Mouse (Mus musculus) heart, postnatal 25 days (tissue): Measurements from ENCODE around the gene Fignl2. TPM values are rescaled to one million over a fixed set of nuclear protein-coding genes. Genes with fewer than 3 reads are reported as not detected.

Experiments used
- DNase-seq: peaks from one replicate; pipeline ENCODE4 v3.0.0; 2022; ENCODE audit warnings: low spot score
- intact Hi-C: fragments of 180-260 bp; cut with DNase I; formaldehyde crosslinking; loops from one replicate; pipeline ENCODE4 v1.15.1; 2025
- total RNA-seq, 2 experiments: library from RNA; stranded (reverse); gene quantifications; 2 replicates each; pipeline ENCODE4 v1.2.3; 2021

The Fignl2 gene
- total RNA-seq, 2 experiments from 2014 or later = 1.3 to 1.4 TPM

DNA sequence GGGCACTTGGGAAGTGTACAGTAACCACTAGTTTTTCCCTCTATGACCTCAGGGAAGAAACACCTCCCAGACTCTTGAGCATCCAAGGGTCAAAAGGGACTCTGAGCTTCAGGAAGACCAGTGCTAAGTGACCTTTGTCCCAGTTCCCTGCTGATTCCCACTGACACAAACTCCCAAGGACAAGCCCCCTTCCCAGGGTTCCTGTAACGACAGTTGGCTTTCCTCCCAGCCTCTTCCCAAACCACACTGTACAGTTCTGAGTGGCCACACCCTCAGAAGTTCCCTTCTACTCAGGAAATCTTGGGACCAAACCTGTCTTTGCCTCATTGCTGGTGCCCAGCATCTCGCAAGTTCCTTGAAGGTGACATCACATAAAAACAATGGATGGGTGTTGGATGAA is 5.6 kb downstream of the Fignl2 start:
- DNase-seq = no peak
- intact Hi-C loops = loop anchor here (5.0 kb wide), 1 partner anchor 35 kb away; no protein-coding TSS in a partner anchor

DNA sequence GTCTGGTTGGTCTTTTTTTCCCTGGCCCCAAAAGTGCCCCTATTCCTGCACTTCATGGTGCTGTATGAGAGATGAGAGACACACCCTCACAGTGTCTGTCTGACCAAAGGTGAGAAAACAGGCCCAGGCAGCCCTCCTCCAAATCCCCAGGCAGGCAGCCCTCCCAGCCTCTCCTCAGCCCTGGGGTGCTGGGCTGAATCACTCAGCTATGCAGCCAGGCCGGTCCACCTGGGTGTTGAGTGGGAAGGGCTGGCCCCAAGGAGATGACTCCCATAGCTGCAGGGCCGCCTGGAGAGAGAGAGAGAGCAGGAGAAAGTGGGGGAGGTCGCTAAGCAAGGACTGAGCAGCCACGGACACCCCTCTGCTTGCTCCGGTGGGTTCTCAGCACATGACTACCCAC is 7.6 kb downstream of the Fignl2 start:
- DNase-seq = no peak
- intact Hi-C loops = loop anchor here (5.0 kb wide), 1 partner anchor 37 kb away; no protein-coding TSS in a partner anchor

DNA sequence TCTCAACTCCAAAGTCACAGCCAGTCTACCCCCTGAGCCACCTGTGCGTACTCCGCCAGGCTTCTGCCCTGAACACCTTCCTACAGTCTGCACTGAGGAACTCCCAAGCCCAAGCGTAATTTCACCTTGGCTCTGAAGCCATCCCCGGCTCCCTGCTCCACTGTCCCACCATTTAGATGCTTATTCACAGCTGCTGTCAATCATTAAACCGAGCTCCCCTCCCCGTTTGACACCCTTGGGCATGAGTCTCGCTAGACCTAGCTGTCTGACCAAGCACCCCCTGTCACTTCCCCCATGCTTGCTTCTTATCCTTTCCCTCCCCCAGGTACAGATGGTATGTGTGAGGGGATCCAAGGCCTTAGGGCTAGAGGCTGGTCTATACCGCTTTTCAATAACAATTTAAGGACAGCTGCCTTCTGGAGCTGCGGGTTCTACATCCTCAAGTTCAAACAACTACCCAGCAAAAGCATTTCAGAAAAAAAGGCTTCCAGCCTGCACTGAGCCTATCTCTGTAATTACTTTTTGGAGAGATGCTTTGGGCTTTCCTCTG is 8.7 kb downstream of the Fignl2 start:
- intact Hi-C loops = loop anchor here (5.0 kb wide), 1 partner anchor 38 kb away; no protein-coding TSS in a partner anchor
- DNase-seq = no peak

DNA sequence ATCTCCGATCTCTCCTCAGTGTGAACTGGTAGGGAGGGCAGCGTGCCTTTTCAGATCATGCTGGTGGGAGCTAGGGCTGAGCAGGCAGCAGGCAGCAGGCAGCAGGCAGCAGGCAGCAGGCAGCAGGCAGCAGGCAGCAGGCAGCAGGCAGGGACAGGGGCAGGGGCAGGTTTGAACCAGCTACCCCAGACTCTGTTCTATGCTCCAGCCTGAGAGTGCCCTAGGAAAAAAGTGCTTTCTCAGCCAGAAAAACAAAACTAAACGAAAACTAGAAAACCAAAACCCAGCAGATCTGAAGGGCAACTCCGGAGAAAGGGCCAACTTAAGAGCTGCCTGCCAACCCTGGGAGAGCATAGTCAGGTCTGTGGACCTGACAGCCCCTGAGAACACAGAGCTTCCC is 9.7 kb downstream of the Fignl2 start:
- DNase-seq = no peak
- intact Hi-C loops = no loop called here

DNA sequence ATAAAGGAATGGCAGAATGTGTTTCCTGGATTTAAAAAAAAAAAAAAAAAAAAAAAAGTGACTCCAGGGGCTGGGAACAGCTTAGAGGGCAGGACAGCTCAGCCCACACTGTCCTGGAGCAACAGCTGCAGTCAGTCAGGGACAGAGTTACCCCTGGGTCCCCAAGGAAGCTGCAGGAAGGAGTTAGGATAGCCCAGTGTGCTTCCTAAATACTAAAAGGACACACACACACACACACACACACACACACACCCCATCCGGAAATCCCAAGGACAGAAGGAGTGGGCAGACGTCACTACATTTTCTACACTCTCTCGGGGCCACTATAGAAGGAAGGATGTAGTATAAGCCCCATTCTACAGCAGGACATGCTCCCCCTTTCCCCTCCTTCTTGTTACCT is 10.3 kb downstream of the Fignl2 start:
- intact Hi-C loops = no loop called here
- DNase-seq = peak; percentile 42

DNA sequence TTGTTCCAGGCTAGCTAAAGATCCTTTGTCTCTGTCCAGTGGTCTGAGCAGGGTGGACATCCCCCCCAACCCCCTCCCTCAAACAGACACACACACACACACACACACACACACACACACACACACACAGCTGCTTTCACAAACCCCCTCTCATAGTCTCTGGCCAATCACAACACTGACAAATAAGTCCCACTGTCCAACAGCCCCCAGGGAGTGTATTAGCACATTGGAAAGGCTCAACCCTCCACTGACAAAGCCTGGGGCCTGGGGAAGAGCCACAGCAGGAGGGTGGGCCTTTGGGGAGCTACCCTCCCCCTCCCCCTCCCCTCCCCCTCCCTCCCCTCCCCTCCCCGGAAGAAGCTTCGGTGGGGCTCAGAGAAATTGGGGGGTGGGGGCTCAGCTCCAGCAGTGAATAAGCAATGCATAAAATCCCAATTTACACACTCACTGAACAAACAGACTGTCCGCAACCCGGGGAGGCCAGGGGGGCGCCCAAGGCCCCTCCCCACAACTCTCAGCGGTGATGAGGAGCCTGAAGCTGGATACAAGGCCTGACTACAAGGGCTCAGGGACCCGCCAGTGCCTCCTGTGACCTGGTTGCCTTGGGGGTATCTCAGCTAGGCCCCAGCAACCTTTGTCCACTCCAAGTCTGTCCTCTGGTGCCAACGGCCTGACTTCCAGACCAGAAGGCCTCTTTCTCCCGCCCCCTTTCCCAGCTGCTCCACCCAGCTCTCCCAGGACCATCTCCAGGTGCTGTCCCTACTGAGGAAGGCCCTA is 11.3 kb downstream of the Fignl2 start:
- DNase-seq = no peak
- intact Hi-C loops = no loop called here

DNA sequence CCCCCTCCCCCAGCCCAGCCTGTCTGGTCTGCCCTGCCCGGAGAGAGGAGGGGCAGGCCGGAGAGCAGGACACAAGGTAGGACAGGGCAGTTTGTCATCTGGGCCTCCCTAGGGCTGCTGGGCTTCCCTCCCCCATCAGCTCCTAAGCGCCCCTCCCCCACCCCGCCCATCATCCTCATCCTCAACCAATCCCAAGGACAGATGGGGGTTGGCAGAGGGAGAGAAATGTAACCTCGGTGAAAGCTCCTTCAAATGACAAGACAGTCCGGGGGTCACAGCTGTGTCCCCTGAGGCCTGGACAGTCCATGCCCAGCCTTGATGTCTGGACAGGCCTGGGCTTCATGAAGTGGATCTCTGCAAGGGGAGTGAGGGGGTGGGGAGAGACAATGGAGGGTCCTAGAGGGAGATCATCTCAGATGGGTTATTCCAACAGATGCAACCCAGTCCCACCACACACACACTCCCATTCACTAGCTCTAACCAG is 12.0 kb downstream of the Fignl2 start:
- DNase-seq = no peak
- intact Hi-C loops = no loop called here

DNA sequence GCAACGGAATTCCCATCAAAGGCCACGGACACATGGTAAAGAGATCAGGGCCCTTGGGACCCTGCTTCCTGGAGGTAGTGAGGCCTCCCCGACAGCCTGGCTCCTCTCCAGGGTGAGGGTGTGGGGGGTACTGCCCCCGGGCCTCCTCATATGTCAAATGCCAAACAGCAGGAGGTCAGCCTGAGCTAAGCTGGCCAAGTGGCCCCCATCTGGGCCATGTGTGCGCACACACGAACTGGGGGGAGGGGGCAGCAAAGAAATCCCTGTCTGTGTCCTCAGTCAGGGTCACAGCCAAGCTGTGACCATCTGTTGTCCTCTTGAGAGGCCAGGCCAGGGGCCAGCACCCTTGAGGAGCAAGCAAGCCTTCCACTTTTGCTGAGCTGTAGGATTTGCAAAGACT is 13.3 kb downstream of the Fignl2 start:
- intact Hi-C loops = no loop called here
- peak; percentile 55 for DNase-seq

DNA sequence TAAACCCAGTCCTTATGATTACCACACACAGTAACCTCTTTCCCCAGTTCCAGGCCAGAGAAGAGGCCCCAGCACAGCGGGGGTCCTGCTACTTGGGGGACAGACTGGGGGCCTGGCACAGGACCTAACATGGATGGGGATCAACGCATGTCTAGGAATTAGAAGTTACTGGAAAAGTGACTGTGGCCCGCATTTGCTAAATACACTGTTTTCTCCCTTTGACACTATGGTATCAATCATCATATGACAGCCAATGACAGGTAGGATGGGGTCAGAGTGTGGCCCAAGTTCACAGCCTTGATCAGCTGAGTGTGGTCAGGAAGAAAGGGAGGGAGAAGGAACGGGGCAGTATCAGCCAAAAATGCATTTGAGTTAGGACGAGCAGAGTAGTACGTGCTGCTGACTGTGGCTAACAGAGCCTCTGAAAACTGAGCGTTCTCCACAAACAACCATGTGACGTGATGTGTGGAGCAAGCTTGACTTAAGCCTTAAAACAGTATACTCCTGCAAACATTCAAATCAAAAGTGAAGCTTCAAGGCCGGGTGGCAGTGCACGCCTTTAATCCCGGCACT is 18.0 kb downstream of the Fignl2 start:
- intact Hi-C loops = no loop called here
- DNase-seq = no peak

DNA sequence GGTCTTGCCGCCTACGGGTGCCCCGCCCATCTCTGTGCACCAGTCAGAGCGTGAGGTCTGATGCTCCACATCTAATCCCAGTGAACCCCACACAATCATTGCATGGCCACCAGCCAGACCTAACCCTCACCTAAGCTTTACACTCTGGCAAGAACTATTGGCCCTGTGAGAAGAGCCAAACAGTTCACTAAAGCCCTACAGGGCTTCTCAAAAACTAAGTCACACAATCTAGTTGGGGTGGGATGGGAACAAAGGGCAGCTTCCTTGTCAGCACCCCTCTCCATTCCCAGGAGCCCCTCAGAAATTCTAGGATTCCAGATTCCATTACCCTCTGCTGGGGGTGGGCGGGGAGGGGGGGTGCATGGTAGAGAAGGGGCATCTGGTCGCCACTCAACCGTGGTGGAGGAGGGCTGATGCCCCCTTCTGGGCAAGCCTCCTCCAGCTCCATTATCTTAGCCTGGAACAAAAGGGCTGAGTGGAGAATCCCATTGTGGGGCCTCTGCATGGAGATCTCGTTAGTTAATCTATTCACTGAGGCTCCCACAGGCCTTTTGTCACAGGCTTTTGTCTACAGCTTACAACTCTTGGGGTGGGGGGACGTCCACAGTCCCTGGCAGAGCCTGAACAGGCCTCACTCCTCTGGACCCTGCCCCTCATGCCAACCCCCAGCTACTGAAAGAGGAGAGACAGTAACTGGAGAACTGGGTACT is 18.6 kb downstream of the Fignl2 start:
- intact Hi-C loops = no loop called here

DNA sequence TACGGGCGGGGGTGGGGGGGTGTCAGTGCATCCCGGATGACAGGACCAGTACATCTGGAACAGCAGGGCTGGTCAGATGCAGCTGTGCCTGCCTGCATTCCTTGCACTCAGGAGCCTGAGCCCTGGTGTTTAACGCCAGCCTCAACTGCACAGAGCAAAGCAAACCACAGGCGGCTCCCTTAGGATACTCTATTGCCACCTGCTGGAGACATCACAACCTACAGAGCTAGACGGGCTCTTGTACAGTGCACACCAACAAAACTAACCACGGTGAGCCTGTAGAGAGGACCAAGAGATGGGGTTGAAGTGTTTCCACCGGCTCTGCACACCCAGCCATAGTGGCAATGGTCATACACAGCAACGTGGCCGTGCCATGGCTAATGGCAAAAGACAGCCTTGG is 22.1 kb downstream of the Fignl2 start:
- no peak for DNase-seq
- intact Hi-C loops = loop anchor here (2.0 kb wide), 1 partner anchor 49 kb away; no protein-coding TSS in a partner anchor

More for the DNA sequence above, 18.6 kb downstream of the Fignl2 start:
- no peak for DNase-seq

DNA sequence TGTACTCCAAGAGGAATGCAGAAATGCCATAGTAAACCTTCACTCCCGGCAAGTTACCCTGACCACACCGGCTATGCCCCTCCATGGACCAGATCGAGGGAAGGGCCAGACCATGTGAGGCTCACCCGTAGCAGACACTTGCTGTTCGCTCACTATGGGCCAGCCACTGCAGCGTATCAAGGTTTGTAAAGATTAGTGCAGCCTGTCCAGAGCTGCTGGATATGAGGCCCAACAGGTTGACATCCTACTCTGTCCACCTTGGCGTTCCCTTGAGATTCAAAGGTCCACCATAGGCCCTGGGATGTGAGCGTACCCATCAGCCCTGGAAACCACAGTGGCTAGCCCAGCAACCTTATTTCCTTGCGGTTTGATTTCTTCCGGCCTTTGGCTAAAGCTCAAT is 23.8 kb downstream of the Fignl2 start:
- intact Hi-C loops = no loop called here

DNA sequence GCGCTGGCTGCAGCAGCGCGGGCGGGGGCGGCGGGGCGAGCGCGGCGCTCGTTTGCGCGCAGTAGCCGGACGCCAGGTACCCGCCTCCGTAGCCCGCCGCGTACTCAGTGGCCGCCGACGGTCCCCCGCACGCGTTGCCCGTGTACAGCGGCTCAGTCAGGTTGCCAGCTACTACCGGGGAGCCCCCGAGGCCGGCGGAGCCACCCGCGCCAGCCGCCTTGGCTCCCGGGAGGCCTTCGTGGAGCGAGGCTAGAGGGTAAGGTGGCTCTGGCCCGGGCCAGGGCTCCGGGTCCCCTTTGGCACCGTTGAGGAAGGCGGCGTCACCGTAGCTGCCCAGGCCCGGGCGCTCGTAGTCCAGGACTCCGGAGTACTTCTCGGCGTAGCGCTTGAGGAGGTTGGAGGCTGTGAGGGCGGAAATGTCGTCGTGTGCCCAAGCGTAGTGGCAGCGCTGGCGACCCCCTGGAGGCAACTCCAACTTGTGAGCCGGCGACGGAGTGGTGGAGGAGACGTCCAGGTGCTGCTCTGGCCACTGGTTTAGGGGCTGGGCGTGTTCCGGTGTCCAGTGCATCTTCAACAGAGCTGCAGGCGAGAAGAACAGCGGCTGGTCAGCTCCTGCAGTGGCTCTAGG is 24.4 kb downstream of the Fignl2 start:
- intact Hi-C loops = no loop called here
- no peak for DNase-seq

More for the DNA sequence above, 23.8 kb downstream of the Fignl2 start:
- DNase-seq = no peak

DNA sequence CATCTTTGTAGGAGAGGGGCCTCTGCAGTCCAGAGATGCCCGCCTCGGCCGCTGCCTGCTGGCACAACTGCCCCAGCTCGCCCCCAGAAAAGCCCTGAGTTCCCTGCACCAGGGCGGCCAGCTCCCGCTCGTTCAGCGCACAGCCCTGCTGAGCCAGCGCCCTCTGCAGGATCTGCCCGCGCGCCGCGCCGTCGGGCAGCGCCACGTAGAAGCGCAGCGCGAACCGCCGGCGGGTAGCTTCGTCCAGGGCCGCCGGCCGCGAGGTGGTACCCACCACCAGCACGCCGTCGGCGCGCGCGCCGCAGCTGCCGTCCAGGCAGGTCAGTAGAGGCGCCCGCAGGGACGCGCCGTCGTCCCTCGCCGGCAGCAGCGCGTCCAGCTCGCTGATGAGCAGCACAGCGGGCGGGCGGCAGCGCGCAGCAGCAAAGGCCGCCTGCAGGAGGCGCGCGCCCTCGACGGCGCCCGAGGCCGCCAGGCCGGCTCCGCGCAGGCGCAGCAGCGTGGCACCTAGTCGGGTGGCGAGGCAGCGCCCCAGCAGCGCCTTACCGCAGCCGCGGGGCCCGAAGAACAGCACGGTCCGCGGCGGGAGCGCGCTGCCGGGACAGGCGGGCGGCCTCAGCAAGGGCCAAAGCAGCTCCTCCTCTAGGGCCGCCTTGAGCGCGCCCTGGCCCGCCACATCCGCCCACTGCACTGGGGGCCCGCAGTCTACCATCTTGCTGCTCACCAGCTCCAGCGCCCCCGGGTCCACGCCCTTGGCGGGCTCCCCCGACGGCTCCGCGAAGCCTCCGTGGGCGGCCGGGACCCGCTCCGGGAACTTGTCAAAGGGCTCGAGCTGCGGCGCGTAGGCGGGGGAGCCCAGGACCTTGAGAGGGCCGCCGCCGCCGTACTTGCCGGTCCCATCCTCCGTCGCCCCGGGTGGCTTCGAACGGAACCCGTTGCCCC is 25.5 kb downstream of the Fignl2 start:
- DNase-seq = no peak

DNA sequence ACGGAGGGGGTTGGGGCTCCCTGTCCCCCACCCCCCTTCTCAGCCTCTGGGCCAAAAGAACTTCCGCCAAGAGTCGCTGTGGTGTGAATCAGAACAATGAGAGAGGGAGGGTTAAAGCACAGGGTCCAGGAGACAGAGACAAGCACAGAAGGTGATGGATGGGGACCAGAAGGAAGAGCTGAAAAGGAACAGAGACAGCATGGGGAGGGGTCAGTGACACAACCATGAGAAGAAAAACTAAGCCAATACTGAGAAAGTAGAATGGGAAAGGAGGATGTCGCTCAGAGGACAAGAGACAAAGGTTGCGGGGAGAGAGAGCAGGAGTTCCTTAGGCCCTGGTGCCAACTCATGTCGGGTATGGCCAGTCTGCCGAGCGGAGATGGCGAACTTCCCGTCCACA is 26.5 kb downstream of the Fignl2 start:
- DNase-seq = no peak
- intact Hi-C loops = no loop called here

More for the DNA sequence above, 25.5 kb downstream of the Fignl2 start:
- intact Hi-C loops = no loop called here

DNA sequence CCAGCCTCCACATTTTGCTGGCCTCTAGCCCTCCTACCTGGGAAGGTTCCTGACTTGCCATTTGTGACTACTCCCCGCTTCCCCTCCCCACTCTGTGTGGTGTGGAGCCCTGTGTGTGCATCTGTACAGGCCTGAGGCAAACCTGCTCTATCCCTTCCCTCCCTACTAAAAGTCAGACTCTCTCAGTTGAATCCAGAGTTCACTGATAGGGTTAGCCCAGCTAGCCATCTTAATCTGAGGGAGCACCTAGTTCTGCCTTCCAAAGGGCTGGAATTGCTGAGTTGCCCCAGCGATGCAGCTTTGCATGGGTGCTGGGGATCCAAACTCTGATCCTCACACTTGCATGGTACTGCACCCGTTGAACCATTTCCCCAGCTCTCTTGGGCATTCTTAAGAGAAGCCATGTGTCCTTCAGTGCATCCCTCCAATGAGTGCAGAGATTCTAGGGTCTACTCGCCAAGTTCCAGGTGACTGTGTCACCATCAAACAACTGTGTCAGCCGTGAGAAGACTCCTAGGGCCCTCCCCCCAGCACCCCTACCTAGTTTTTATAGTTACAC is 29.9 kb downstream of the Fignl2 start:
- no peak for DNase-seq
- intact Hi-C loops = no loop called here

DNA sequence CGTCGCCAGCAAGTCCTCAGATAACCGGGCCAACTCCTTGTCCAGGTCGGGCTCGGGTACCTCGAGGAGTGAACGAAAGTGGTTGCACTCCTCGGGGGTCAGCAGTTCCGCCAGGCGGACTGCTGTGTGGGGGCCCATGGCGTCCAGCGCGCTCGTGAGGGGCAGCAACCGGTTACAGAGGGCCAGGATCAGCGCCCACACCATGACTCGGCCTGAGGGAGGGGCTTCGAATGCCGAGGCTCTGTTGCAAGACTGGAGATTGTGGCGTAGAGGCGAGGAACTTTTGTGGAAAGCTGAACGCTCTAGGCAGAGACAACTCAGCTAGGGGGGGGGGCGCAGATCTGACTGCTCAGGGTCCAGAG is 31.2 kb downstream of the Fignl2 start, which contains the start of gene Gm47841:
Gene Gm47841, minus strand, starts transcription at position 204 of the 362 bp plus-strand sequence.
- DNase-seq = peak; percentile 38
- intact Hi-C loops = no loop called here

DNA sequence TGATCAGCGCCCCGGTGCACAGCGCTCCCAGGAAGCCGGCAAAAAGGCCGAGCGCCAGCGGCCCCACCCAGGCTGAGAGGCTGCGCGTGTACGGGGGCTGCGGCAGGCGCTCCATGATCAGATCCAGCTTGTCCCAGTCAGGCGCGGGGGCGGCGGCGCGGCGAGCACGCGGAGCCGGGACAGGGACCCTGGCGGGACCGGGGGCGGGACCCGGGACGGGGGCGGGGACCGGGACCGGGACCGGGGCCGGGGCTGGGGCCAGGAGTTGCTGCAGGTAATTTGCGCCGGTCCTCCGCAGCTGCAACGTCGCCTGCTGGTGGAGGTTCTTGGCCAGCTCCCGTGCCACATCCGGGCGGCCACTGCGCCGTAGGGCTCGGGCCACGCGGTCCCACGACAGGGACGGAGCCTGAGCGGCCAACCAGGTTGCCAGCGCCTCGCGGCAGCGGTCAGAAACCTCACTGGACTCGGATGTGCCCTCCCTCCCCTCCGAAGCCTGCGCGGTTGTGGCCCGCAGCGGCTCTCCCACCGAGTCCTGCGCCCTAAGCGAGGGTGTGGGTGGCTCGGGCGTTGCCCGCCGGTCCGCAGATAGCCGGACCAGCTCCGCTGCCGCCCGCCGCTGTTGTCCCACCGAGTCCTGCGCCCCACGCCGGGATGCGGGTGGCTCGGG is 31.7 kb downstream of the Fignl2 start:
- DNase-seq = peak; percentile 24
- intact Hi-C loops = no loop called here
